Mouse (Mus musculus): Measurements from ENCODE around the gene Gm9936.
A peak's percentile ranks its signal among the peaks of the same experiment; 100 is the strongest.
"Not testable (repeated sequence)": the region's sequence is repeated elsewhere in the genome, so short reads cannot be mapped to it uniquely, and the experiment has no call there.

Gm9936 gene

GRCm38 (mm10) chr5:114858582-114858981 lies at the start of gene Gm9936:
Gene Gm9936, minus strand, starts transcription at chr5:114858682.
- DNase-seq (ENCODE audit: low read depth, low spot score), result no peak

- no peak for DNase-seq (ENCODE audit: low read depth, low spot score)
Measured at GRCm38 (mm10) chr5:114902413-114902812, 43.9 kb upstream of the Gm9936 start.

- no peak for DNase-seq (ENCODE audit: low read depth, low spot score)
Measured at GRCm38 (mm10) chr5:114898857-114899256, 40.4 kb upstream of the Gm9936 start.

GRCm38 (mm10) chr5:114897374-114897793 lies 38.9 kb upstream of the Gm9936 start:
- DNase-seq (ENCODE audit: low read depth, low spot score), result no peak

- DNase-seq (ENCODE audit: low read depth, low spot score), result no peak
Measured at GRCm38 (mm10) chr5:114896688-114897373, 38.3 kb upstream of the Gm9936 start, which contains the start of gene Oasl2. Gene Oasl2, plus strand, starts transcription at chr5:114896936.

GRCm38 (mm10) chr5:114895542-114895941 lies 37.1 kb upstream of the Gm9936 start:
- DNase-seq (ENCODE audit: low read depth, low spot score), result no peak

GRCm38 (mm10) chr5:114888995-114889394 lies 30.5 kb upstream of the Gm9936 start:
- no peak for DNase-seq (ENCODE audit: low read depth, low spot score)

- DNase-seq (ENCODE audit: low read depth, low spot score), result no peak
Measured at GRCm38 (mm10) chr5:114886801-114887200, 28.3 kb upstream of the Gm9936 start.

GRCm38 (mm10) chr5:114883022-114883421 lies 24.5 kb upstream of the Gm9936 start:
- no peak for DNase-seq (ENCODE audit: low read depth, low spot score)

- not testable (repeated sequence) for DNase-seq (ENCODE audit: low read depth, low spot score)
Measured at GRCm38 (mm10) chr5:114882319-114882718, 23.8 kb upstream of the Gm9936 start.

GRCm38 (mm10) chr5:114879399-114879798 lies 20.9 kb upstream of the Gm9936 start:
- DNase-seq (ENCODE audit: low read depth, low spot score), result no peak

- DNase-seq (ENCODE audit: low read depth, low spot score), result no peak
Measured at GRCm38 (mm10) chr5:114877487-114877886, 19.0 kb upstream of the Gm9936 start.

- DNase-seq (ENCODE audit: low read depth, low spot score), result no peak
Measured at GRCm38 (mm10) chr5:114876331-114876730, 17.8 kb upstream of the Gm9936 start.

GRCm38 (mm10) chr5:114875858-114876257 lies 17.4 kb upstream of the Gm9936 start:
- no peak for DNase-seq (ENCODE audit: low read depth, low spot score)

- no peak for DNase-seq (ENCODE audit: low read depth, low spot score)
Measured at GRCm38 (mm10) chr5:114865279-114865678, 6.8 kb upstream of the Gm9936 start.

- DNase-seq (ENCODE audit: low read depth, low spot score), result no peak
Measured at GRCm38 (mm10) chr5:114864813-114865212, 6.3 kb upstream of the Gm9936 start.

GRCm38 (mm10) chr5:114861730-114862129 lies 3.2 kb upstream of the Gm9936 start:
- DNase-seq (ENCODE audit: low read depth, low spot score), result no peak

GRCm38 (mm10) chr5:114859253-114859652 lies 771 bp upstream of the Gm9936 start:
- DNase-seq (ENCODE audit: low read depth, low spot score), result peak; percentile 64

GRCm38 (mm10) chr5:114853364-114853763 lies 5.1 kb downstream of the Gm9936 start, which contains the start of gene 4930519G04Rik:
Gene 4930519G04Rik, plus strand, starts transcription at chr5:114853664.
- DNase-seq (ENCODE audit: low read depth, low spot score), result not testable (repeated sequence)

- DNase-seq (ENCODE audit: low read depth, low spot score), result no peak
Measured at GRCm38 (mm10) chr5:114851565-114852236, 6.8 kb downstream of the Gm9936 start.

- not testable (repeated sequence) for DNase-seq (ENCODE audit: low read depth, low spot score)
Measured at GRCm38 (mm10) chr5:114844371-114844770, 14.1 kb downstream of the Gm9936 start.

GRCm38 (mm10) chr5:114842674-114843073 lies 15.8 kb downstream of the Gm9936 start:
- DNase-seq (ENCODE audit: low read depth, low spot score), result no peak

- not testable (repeated sequence) for DNase-seq (ENCODE audit: low read depth, low spot score)
Measured at GRCm38 (mm10) chr5:114842155-114842554, 16.3 kb downstream of the Gm9936 start.
